Mouse (Mus musculus): Measurements from ENCODE around the gene Fsip2.

- TF ChIP-seq POLR2A (IDR thresholded peaks at IDR 0.05; ENCODE audit: low read depth, low read length): no peak
- TF ChIP-seq CTCF (IDR thresholded peaks at IDR 0.05; ENCODE audit: extremely low read depth, insufficient read depth, insufficient read length, insufficient replicate concordance): no peak
These were observed 20.0 kb downstream of the Fsip2 start for GRCm38 (mm10) chr2:82963443-82963842.

Data from spleen, adult 2 months (tissue).